Mouse (Mus musculus) ES-E14 (cell line): ENCODE measurements around the gene Olfr214. TPM values are rescaled to one million over a fixed set of nuclear protein-coding genes. Genes with fewer than 3 reads are reported as not detected.
"Not testable (repeated sequence)": the region's sequence is repeated elsewhere in the genome, so short reads cannot be mapped to it uniquely, and the experiment has no call there.

Experiments used
- DNase-seq: peaks from one replicate; pipeline ENCODE4 v3.0.0-alpha.2; 2013; ENCODE audit warnings: low read depth, low spot score
- H3K27ac ChIP-seq: 2 replicates; pipeline ENCODE4 v1.5.1; 2012; ENCODE audit warnings: low read depth, mild to moderate bottlenecking, low read length, moderate library complexity, mixed read lengths; ENCODE audit not compliant: poor library complexity, insufficient read depth, severe bottlenecking
- H3K36me3 ChIP-seq: 2 replicates; pipeline ENCODE4 v1.6.1; 2012; ENCODE audit warnings: mild to moderate bottlenecking, low read length, moderate library complexity, mixed read lengths; ENCODE audit not compliant: control insufficient read depth, poor library complexity, insufficient read depth, severe bottlenecking
- H3K4me1 ChIP-seq, 2 experiments: fragments of 150-350 bp in 1 of 2; sonication (generic) in 1 of 2; 2 replicates each; pipeline ENCODE4 v1.6.1; 2012; ENCODE audit warnings: low read length in 2 of 2, mild to moderate bottlenecking in 1 of 2, mixed read lengths in 1 of 2; ENCODE audit not compliant: control insufficient read depth in 2 of 2, insufficient read depth in 2 of 2, poor library complexity in 1 of 2
- H3K4me3 ChIP-seq, 2 experiments: fragments of 150-350 bp in 1 of 2; sonication (generic) in 1 of 2; 2 replicates each; pipeline ENCODE4 v1.5.1; 2012; ENCODE audit warnings: low read length in 2 of 2, low read depth in 1 of 2, mild to moderate bottlenecking in 1 of 2, mixed read lengths in 1 of 2; ENCODE audit not compliant: insufficient read depth in 1 of 2, poor library complexity in 1 of 2, severe bottlenecking in 1 of 2
- H3K9ac ChIP-seq: 2 replicates; pipeline ENCODE4 v1.6.1; 2012; ENCODE audit warnings: low read depth, mild to moderate bottlenecking, low read length, mixed read lengths; ENCODE audit not compliant: poor library complexity, insufficient read depth, severe bottlenecking
- H3K9me3 ChIP-seq: fragments of 150-350 bp; sonication (generic); 2 replicates; pipeline ENCODE4 v1.6.1; 2012; ENCODE audit warnings: low read depth, mild to moderate bottlenecking, low read length; ENCODE audit not compliant: control insufficient read depth, insufficient read depth
- CHD2 ChIP-seq: IDR thresholded peaks from 2 replicates; pipeline ENCODE4 v1.6.1; 2014; ENCODE audit warnings: mild to moderate bottlenecking, low read depth, low read length, inconsistent platforms
- HCFC1 ChIP-seq: IDR thresholded peaks from 2 replicates; pipeline ENCODE4 v1.6.1; 2012; ENCODE audit warnings: low read length, inconsistent platforms, borderline replicate concordance; ENCODE audit not compliant: insufficient read depth
- MAFK ChIP-seq: IDR thresholded peaks from 2 replicates; pipeline ENCODE4 v1.6.1; 2014; ENCODE audit warnings: mild to moderate bottlenecking, low read depth, low read length, inconsistent platforms; ENCODE audit not compliant: insufficient read depth
- ZC3H11A ChIP-seq: IDR thresholded peaks from 2 replicates; pipeline ENCODE4 v1.6.1; 2012; ENCODE audit warnings: low read depth, mild to moderate bottlenecking, inconsistent platforms, low read length, borderline replicate concordance
- ZNF384 ChIP-seq: IDR thresholded peaks from 2 replicates; pipeline ENCODE4 v1.6.1; 2012; ENCODE audit warnings: low read depth, low read length, inconsistent platforms
- in situ Hi-C, 2 experiments: fragments of 600-800 bp; cut with MboI; formaldehyde crosslinking; loops; one replicate each; pipeline ENCODE4 v1.15.1; 2025; ENCODE audit warnings: low sequenced_read_pairs in 2 of 2, inconsistent platforms in 1 of 2; ENCODE audit not compliant: unreplicated experiment in 2 of 2
- total RNA-seq: library from RNA; depleted of rRNA; stranded (reverse); fragments of 300-350 nt; gene quantifications from 2 replicates; pipeline ENCODE4 v1.2.3, GENCODE M21; 2012; rRNA removed

Olfr214 gene
- total RNA-seq, 1 experiment = not detected

- Histone ChIP-seq H3K36me3 (no peaks in the 10 kb centered on the region), H3K4me1 (no peaks in the 10 kb centered on the region), H3K4me3 (no peak overlapping the region), H3K9me3 (no peaks in the 10 kb centered on the region), H3K9ac (no peak overlapping the region), H3K27ac (no peak overlapping the region)
- no peak for DNase-seq
- TF ChIP-seq ZNF384 (no peak), HCFC1 (no peak), ZC3H11A (no peak), CHD2 (no peak), MAFK (no peak)
- in situ Hi-C loops = loop anchor here (25.0 kb wide), 1 partner anchor 268 kb away; no protein-coding TSS in a partner anchor
Observed at GRCm38 (mm10) chr6:116554952-116555351, 917 bp downstream of the Olfr214 start.

GRCm38 (mm10) chr6:116569834-116570233, 15.8 kb downstream of the Olfr214 start:
- no peaks in the 10 kb centered on the region for H3K36me3 ChIP-seq
- in situ Hi-C loops = loop anchor here (25.0 kb wide), 1 partner anchor 283 kb away; no protein-coding TSS in a partner anchor
- DNase-seq = peak; percentile 54

DNA sequence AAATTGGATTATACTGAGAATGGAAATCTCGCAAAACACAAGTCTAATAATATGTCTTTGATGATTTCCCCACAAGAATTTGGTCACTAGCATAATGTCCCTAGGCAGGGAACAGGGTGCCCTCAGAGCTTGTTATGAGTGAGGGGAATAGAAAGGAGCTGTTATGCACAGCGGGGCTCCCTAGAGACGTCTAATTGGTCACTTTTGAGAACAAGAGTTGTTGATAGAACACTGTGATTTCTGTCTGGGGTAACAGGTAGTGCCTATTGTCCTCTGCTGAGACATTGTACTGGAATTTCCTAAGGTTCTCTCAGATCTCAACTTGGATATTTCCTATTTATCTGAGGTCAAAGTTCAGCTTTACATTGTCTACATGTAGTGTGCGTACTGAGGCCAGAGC, 30.1 kb downstream of the Olfr214 start, which contains the start of gene Olfr215:
TSS of gene Olfr215 (minus strand) at position 101 of the 400 bp plus-strand sequence.
- no peak within 1 kb of the TSS for H3K27ac ChIP-seq
- no peak for TF ChIP-seq MAFK
- no peak for TF ChIP-seq HCFC1
- no peak for TF ChIP-seq ZC3H11A
- TF ChIP-seq ZNF384 = no peak
- no peak for TF ChIP-seq CHD2
- H3K36me3 ChIP-seq = no peaks in the 10 kb centered on the region
- in situ Hi-C loops = no loop called here
- no peaks in the 10 kb centered on the region for H3K9me3 ChIP-seq
- DNase-seq = no peak
- no peak within 1 kb of the TSS for H3K9ac ChIP-seq
- H3K4me3 ChIP-seq = no peak within 1 kb of the TSS
- no peaks in the 10 kb centered on the region for H3K4me1 ChIP-seq

More at GRCm38 (mm10) chr6:116569834-116570233, 15.8 kb downstream of the Olfr214 start:
- TF ChIP-seq CHD2 (no peak), ZC3H11A (peak; percentile 89)
- H3K27ac ChIP-seq = no peak overlapping the region
- no peaks in the 10 kb centered on the region for H3K4me1 ChIP-seq
- H3K4me3 ChIP-seq = no peak overlapping the region
- H3K9ac ChIP-seq = no peak overlapping the region
- H3K9me3 ChIP-seq = no peaks in the 10 kb centered on the region

- H3K9ac ChIP-seq, H3K4me3 ChIP-seq, H3K4me1 ChIP-seq, in situ Hi-C loops, H3K36me3 ChIP-seq, H3K9me3 ChIP-seq, H3K27ac ChIP-seq: not testable (repeated sequence)
- DNase-seq = peak; percentile 28
Observed at GRCm38 (mm10) chr6:116600969-116601368, 46.9 kb downstream of the Olfr214 start.

DNA sequence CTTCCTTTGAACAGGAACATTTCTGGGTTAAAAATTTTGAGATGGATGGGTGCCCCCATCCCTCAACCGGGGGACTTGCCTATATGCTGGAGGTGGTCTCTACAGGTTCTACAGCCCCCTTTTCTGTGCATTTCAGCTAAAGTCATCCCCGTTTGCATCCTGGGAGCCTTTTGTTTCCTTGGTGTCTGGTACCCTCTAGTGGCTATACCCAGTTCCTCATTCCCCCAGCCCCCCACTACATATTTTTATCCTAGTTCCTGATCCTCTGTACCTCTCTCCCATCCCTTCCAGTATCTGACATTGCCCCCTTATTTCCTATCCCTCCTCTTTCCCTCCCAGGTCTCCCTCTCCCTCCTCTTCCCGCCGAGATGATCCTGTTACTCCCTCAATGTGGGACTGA, 53.2 kb downstream of the Olfr214 start:
- H3K9me3 ChIP-seq = no peaks in the 10 kb centered on the region

More for the DNA sequence above, 53.2 kb downstream of the Olfr214 start:
- in situ Hi-C loops = no loop called here
- no peak overlapping the region for H3K4me3 ChIP-seq
- DNase-seq = no peak
- H3K9ac ChIP-seq = no peak overlapping the region
- H3K4me1 ChIP-seq = no peaks in the 10 kb centered on the region
- no peaks in the 10 kb centered on the region for H3K36me3 ChIP-seq
- no peak overlapping the region for H3K27ac ChIP-seq
- TF ChIP-seq ZC3H11A (no peak), MAFK (no peak), CHD2 (no peak), ZNF384 (no peak), HCFC1 (no peak)

Other genes starting within 250 kb of the Olfr214 start
- gene March8, start 216.2 kb upstream of the Olfr214 start, total RNA-seq = 17.6 and 20.1 TPM in 2 replicates
- 3.2 and 3.3 TPM in 2 replicates for gene Alox5, start 93.1 kb upstream of the Olfr214 start, total RNA-seq
- gene Olfr211, start 65.1 kb upstream of the Olfr214 start, total RNA-seq = not detected in 2 replicates
- gene Olfr212, start 47.7 kb upstream of the Olfr214 start, total RNA-seq = not detected in 2 replicates
- gene Olfr213, start 15.8 kb upstream of the Olfr214 start, total RNA-seq = not detected in 2 replicates
- 30.2 and 40.1 TPM in 2 replicates for gene Gm5580, start 3.1 kb upstream of the Olfr214 start, total RNA-seq
- not detected in 2 replicates for gene Olfr215, start 30.0 kb downstream of the Olfr214 start, total RNA-seq
- 5.1 and 7.0 TPM in 2 replicates for gene Zfp422, start 74.8 kb downstream of the Olfr214 start, total RNA-seq
- 0.18 TPM in 1 of 2 replicates, not detected in the other for gene Depp1, start 96.4 kb downstream of the Olfr214 start, total RNA-seq
- 0.74 and 2.8 TPM in 2 replicates for gene Rassf4, start 119.7 kb downstream of the Olfr214 start, total RNA-seq
- gene Tmem72, start 162.7 kb downstream of the Olfr214 start, total RNA-seq = 0.62 and 0.85 TPM in 2 replicates